Mouse (Mus musculus): ENCODE data around the gene Muc13. TPM values are rescaled to one million over a fixed set of nuclear protein-coding genes. Genes with fewer than 3 reads are reported as not detected.
A peak's percentile ranks its signal among the peaks of the same experiment; 100 is the strongest.

Muc13 gene
- total RNA-seq (2021), result not detected
- long read RNA-seq, experiment 1, result 0 reads
- long read RNA-seq, experiment 2, partial matches to known transcripts, result 0 of 3 reads
- long read RNA-seq, experiment 2, other reads (novel, unspliced or antisense), result 3 of 3 reads

GRCm38 (mm10) chr16:33793846-33794791 lies at the start of gene Muc13:
Gene Muc13, plus strand, starts transcription at chr16:33794037.
- no peak for DNase-seq

- DNase-seq, result no peak
Observed at GRCm38 (mm10) chr16:33744622-33745419, 49.0 kb upstream of the Muc13 start.

GRCm38 (mm10) chr16:33745457-33745856 lies 48.4 kb upstream of the Muc13 start:
- no peak for DNase-seq

- DNase-seq, result no peak
Observed at GRCm38 (mm10) chr16:33746074-33746676, 47.7 kb upstream of the Muc13 start.

GRCm38 (mm10) chr16:33747346-33747954 lies 46.4 kb upstream of the Muc13 start:
- no peak for DNase-seq

- no peak for DNase-seq
Observed at GRCm38 (mm10) chr16:33747994-33748393, 45.8 kb upstream of the Muc13 start.

GRCm38 (mm10) chr16:33751152-33751551 lies 42.7 kb upstream of the Muc13 start:
- DNase-seq, result no peak

GRCm38 (mm10) chr16:33751590-33751989 lies 42.2 kb upstream of the Muc13 start:
- peak in 1 of 2 experiments; percentile 42 for DNase-seq

- peak; percentile 71 to 79 for DNase-seq
Observed at GRCm38 (mm10) chr16:33752904-33753578, 40.8 kb upstream of the Muc13 start.

GRCm38 (mm10) chr16:33755293-33755692 lies 38.5 kb upstream of the Muc13 start:
- DNase-seq, result no peak

GRCm38 (mm10) chr16:33755961-33756360 lies 37.9 kb upstream of the Muc13 start:
- DNase-seq, result peak in 1 of 2 experiments; percentile 28

GRCm38 (mm10) chr16:33756396-33756795 lies 37.4 kb upstream of the Muc13 start:
- no peak for DNase-seq

- no peak for DNase-seq
Observed at GRCm38 (mm10) chr16:33759207-33759606, 34.6 kb upstream of the Muc13 start.

GRCm38 (mm10) chr16:33760542-33760941 lies 33.3 kb upstream of the Muc13 start:
- DNase-seq, result no peak

GRCm38 (mm10) chr16:33760996-33761395 lies 32.8 kb upstream of the Muc13 start:
- DNase-seq, result no peak

- DNase-seq, result no peak
Observed at GRCm38 (mm10) chr16:33764501-33765193, 29.2 kb upstream of the Muc13 start.

- no peak for DNase-seq
Observed at GRCm38 (mm10) chr16:33765477-33765876, 28.4 kb upstream of the Muc13 start.

- no peak for DNase-seq
Observed at GRCm38 (mm10) chr16:33766309-33766708, 27.5 kb upstream of the Muc13 start.

GRCm38 (mm10) chr16:33766757-33767156 lies 27.1 kb upstream of the Muc13 start:
- no peak for DNase-seq

GRCm38 (mm10) chr16:33768491-33769278 lies 25.2 kb upstream of the Muc13 start:
- DNase-seq, result peak; percentile 35 to 36
